Mouse (Mus musculus): ENCODE measurements around the gene 6430548M08Rik.

- TF ChIP-seq CTCF (IDR thresholded peaks at IDR 0.05; ENCODE audit: low read depth, low read length) (no peak), GATA1 (IDR thresholded peaks at IDR 0.05; ENCODE audit: borderline replicate concordance, low read length) (no peak), POLR2AphosphoS5 (IDR thresholded peaks at IDR 0.05; ENCODE audit: insufficient replicate concordance, low read depth, low read length) (no peak), TAL1 (conservative IDR thresholded peaks at IDR 0.05; ENCODE audit: low read depth, low read length) (no peak), GATA2 (IDR thresholded peaks at IDR 0.05; ENCODE audit: borderline replicate concordance, low read depth, low read length) (no peak)
Measured at GRCm38 (mm10) chr8:120094801-120095200, 19.2 kb upstream of the 6430548M08Rik start.
